Mouse (Mus musculus): ENCODE data around the gene Syt3. TPM values are rescaled to one million over a fixed set of nuclear protein-coding genes. Genes with fewer than 3 reads are reported as not detected.

Gene Syt3
- polyA plus RNA-seq, 1 experiment from 2014 or later, result 2.6 TPM

Other genes with a start within 250 kb of the Syt3 start
- not detected in 2 replicates for gene Klk1b16, start 247.3 kb upstream of the Syt3 start, polyA plus RNA-seq (2014; fragmentation: Nextera tagmentation; extraction: Ambion mirVana)
- not detected in 2 replicates for gene Klk1b24, start 195.9 kb upstream of the Syt3 start, polyA plus RNA-seq (2014; fragmentation: Nextera tagmentation; extraction: Ambion mirVana)
- not detected in 2 replicates for gene Klk1b3, start 185.9 kb upstream of the Syt3 start, polyA plus RNA-seq (2014; fragmentation: Nextera tagmentation; extraction: Ambion mirVana)
- not detected in 2 replicates for gene Klk1b4, start 176.7 kb upstream of the Syt3 start, polyA plus RNA-seq (2014; fragmentation: Nextera tagmentation; extraction: Ambion mirVana)
- not detected in 2 replicates for gene Klk1b5, start 168.2 kb upstream of the Syt3 start, polyA plus RNA-seq (2014; fragmentation: Nextera tagmentation; extraction: Ambion mirVana)
- gene Klk1, start 158.7 kb upstream of the Syt3 start, polyA plus RNA-seq (2014; fragmentation: Nextera tagmentation; extraction: Ambion mirVana), result not detected in 2 replicates
- gene Gm36864, start 147.9 kb upstream of the Syt3 start, polyA plus RNA-seq (2014; fragmentation: Nextera tagmentation; extraction: Ambion mirVana), result not detected in 2 replicates
- 0.83 and 1.1 TPM in 2 replicates for gene 1700028J19Rik, start 137.4 kb upstream of the Syt3 start, polyA plus RNA-seq (2014; fragmentation: Nextera tagmentation; extraction: Ambion mirVana)
- gene 2410002F23Rik, start 137.4 kb upstream of the Syt3 start, polyA plus RNA-seq (2014; fragmentation: Nextera tagmentation; extraction: Ambion mirVana), result 117 and 144 TPM in 2 replicates
- 0.92 and 0.96 TPM in 2 replicates for gene Acp4, start 126.7 kb upstream of the Syt3 start, polyA plus RNA-seq (2014; fragmentation: Nextera tagmentation; extraction: Ambion mirVana)
- gene Gm15517, start 122.7 kb upstream of the Syt3 start, polyA plus RNA-seq (2014; fragmentation: Nextera tagmentation; extraction: Ambion mirVana), result not detected in 2 replicates
- 27.3 and 34.6 TPM in 2 replicates for gene Clec11a, start 77.2 kb upstream of the Syt3 start, polyA plus RNA-seq (2014; fragmentation: Nextera tagmentation; extraction: Ambion mirVana)
- 3.6 and 3.7 TPM in 2 replicates for gene Shank1, start 73.8 kb upstream of the Syt3 start, polyA plus RNA-seq (2014; fragmentation: Nextera tagmentation; extraction: Ambion mirVana)
- gene 1700008O03Rik, start 1.7 kb downstream of the Syt3 start, polyA plus RNA-seq (2014; fragmentation: Nextera tagmentation; extraction: Ambion mirVana), result 0.33 and 0.80 TPM in 2 replicates
- gene Lrrc4b, start 44.9 kb downstream of the Syt3 start, polyA plus RNA-seq (2014; fragmentation: Nextera tagmentation; extraction: Ambion mirVana), result 1.8 and 2.1 TPM in 2 replicates
- gene Aspdh, start 81.3 kb downstream of the Syt3 start, polyA plus RNA-seq (2014; fragmentation: Nextera tagmentation; extraction: Ambion mirVana), result 0.43 and 0.47 TPM in 2 replicates
- 91.2 and 92.8 TPM in 2 replicates for gene Josd2, start 83.9 kb downstream of the Syt3 start, polyA plus RNA-seq (2014; fragmentation: Nextera tagmentation; extraction: Ambion mirVana)
- 140 and 145 TPM in 2 replicates for gene Emc10, start 112.4 kb downstream of the Syt3 start, polyA plus RNA-seq (2014; fragmentation: Nextera tagmentation; extraction: Ambion mirVana)
- 5.4 and 10.7 TPM in 2 replicates for gene Fam71e1, start 112.5 kb downstream of the Syt3 start, polyA plus RNA-seq (2014; fragmentation: Nextera tagmentation; extraction: Ambion mirVana)
- gene Mybpc2, start 140.6 kb downstream of the Syt3 start, polyA plus RNA-seq (2014; fragmentation: Nextera tagmentation; extraction: Ambion mirVana), result 0.38 and 0.57 TPM in 2 replicates
- gene Spib, start 148.0 kb downstream of the Syt3 start, polyA plus RNA-seq (2014; fragmentation: Nextera tagmentation; extraction: Ambion mirVana), result 0.26 and 0.35 TPM in 2 replicates
- 57.9 and 64.1 TPM in 2 replicates for gene Pold1, start 164.7 kb downstream of the Syt3 start, polyA plus RNA-seq (2014; fragmentation: Nextera tagmentation; extraction: Ambion mirVana)
- 60.8 and 64.5 TPM in 2 replicates for gene Nr1h2, start 169.8 kb downstream of the Syt3 start, polyA plus RNA-seq (2014; fragmentation: Nextera tagmentation; extraction: Ambion mirVana)
- 1.7 and 2.8 TPM in 2 replicates for gene Napsa, start 188.3 kb downstream of the Syt3 start, polyA plus RNA-seq (2014; fragmentation: Nextera tagmentation; extraction: Ambion mirVana)
- 0.49 and 0.67 TPM in 2 replicates for gene Kcnc3, start 206.6 kb downstream of the Syt3 start, polyA plus RNA-seq (2014; fragmentation: Nextera tagmentation; extraction: Ambion mirVana)

Measured in embryonic facial prominence, embryonic 14.5 days (tissue).